Mouse (Mus musculus): ENCODE data around the gene Bank1.

DNA sequence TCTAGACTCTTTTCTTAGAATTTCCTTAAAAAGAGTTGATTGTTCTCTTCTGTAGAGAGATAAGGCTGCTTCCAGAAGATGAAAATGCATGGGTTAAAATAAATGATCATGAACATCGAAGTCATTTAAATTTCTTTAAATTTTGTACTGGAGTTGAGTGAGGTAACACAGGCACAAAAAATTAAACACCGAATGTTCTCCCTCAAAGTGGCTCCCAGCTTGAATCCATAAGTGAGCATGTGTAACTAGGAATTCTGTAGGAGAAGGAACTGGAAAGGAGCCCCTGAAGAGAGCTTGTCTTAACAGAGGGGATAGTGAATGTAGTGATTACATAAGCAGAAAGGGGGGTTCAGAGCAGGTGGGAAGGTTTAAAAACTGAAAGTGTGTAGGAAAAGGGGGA lies 285.8 kb downstream of the Bank1 start:
- TF ChIP-seq CTCF (IDR thresholded peaks at IDR 0.05; ENCODE audit: low read depth, low read length) (no peak), POLR2A (IDR thresholded peaks at IDR 0.05; ENCODE audit: borderline replicate concordance, low read depth, low read length) (no peak)
